Mouse (Mus musculus) embryonic facial prominence, embryonic 15.5 days (tissue): Measurements from ENCODE around the gene R3hdm2. TPM values are rescaled to one million over a fixed set of nuclear protein-coding genes. Genes with fewer than 3 reads are reported as not detected.

Experiments used
- ATAC-seq: fragments of 200-750 bp; cut with Nextera tagmentation; 2 replicates; pipeline ENCODE4 v1.8.0; 2017; ENCODE audit warnings: low read depth, moderate TSS enrichment; ENCODE audit not compliant: insufficient number of reproducible peaks, low FRiP score, low TSS enrichment
- H3K27ac ChIP-seq: fragments of 300-500 bp; sonication (generic); replicated peaks from 2 replicates; pipeline ENCODE4 v1.5.1; 2015; ENCODE audit warnings: mild to moderate bottlenecking, inconsistent platforms
- H3K27me3 ChIP-seq: fragments of 300-500 bp; sonication (generic); 2 replicates; pipeline ENCODE4 v1.6.1; 2015; ENCODE audit warnings: inconsistent platforms
- H3K36me3 ChIP-seq: fragments of 300-500 bp; sonication (generic); 2 replicates; pipeline ENCODE4 v1.6.1; 2015; ENCODE audit warnings: mild to moderate bottlenecking, inconsistent platforms
- H3K4me1 ChIP-seq: fragments of 300-500 bp; sonication (generic); 2 replicates; pipeline ENCODE4 v1.6.1; 2015; ENCODE audit warnings: inconsistent platforms
- H3K4me2 ChIP-seq: fragments of 300-500 bp; sonication (generic); replicated peaks from 2 replicates; pipeline ENCODE4 v1.6.1; 2015; ENCODE audit warnings: mild to moderate bottlenecking, inconsistent platforms
- H3K4me3 ChIP-seq: fragments of 300-500 bp; sonication (generic); replicated peaks from 2 replicates; pipeline ENCODE4 v1.5.1; 2015; ENCODE audit warnings: mild to moderate bottlenecking, inconsistent platforms
- H3K9ac ChIP-seq: fragments of 300-500 bp; sonication (generic); 2 replicates; pipeline ENCODE4 v1.6.1; 2015; ENCODE audit warnings: inconsistent platforms
- H3K9me3 ChIP-seq: fragments of 300-500 bp; sonication (generic); replicated peaks from 2 replicates; pipeline ENCODE4 v1.6.1; 2016; ENCODE audit warnings: inconsistent platforms
- WGBS: fragments of 180-500 bp; shearing (Covaris S2); methylation state at CpG from one replicate; pipeline ENCODE4 v1.1.7; 2015; 5-methylcytosine and 5-hydroxymethylcytosine counted together
- polyA plus RNA-seq: library from polyadenylated mRNA; unstranded; fragments of >200 nt; fragmentation: Nextera tagmentation; extraction: Ambion mirVana; gene quantifications from 2 replicates; pipeline ENCODE4 v1.2.1, GENCODE M21; 2015

Gene R3hdm2
- polyA plus RNA-seq, 1 experiment from 2014 or later = 40.1 TPM

DNA sequence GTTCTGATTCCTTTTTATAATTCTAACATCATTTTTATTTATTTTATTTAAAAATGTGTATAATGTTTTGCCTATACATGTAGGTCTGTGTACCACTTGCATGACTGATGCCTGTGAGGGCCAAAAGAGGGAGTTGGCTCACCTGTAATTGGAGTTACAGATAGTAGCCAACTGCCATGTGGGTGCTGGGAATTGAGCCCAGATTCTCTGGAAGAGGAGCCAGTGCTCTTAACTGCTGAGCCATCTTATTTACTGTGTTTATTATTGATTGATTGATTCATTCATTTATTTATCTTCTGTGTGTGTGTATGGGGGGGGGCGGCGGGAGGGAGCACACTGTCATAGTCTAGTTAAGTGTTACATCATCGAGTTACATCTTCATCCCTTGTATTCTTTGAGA, 24.6 kb downstream of the R3hdm2 start:
- WGBS = 91% methylated on average over 3 of the region's 3 CpGs
- Histone ChIP-seq H3K4me3 (no peak overlapping the region), H3K9me3 (no peaks in the 10 kb centered on the region), H3K36me3 (peaks cover 28% of the 10 kb centered on the region), H3K27ac (no peak overlapping the region), H3K27me3 (no peaks in the 10 kb centered on the region), H3K4me1 (no peaks in the 10 kb centered on the region), H3K9ac (no peak overlapping the region), H3K4me2 (no peak overlapping the region)
- no peak for ATAC-seq

DNA sequence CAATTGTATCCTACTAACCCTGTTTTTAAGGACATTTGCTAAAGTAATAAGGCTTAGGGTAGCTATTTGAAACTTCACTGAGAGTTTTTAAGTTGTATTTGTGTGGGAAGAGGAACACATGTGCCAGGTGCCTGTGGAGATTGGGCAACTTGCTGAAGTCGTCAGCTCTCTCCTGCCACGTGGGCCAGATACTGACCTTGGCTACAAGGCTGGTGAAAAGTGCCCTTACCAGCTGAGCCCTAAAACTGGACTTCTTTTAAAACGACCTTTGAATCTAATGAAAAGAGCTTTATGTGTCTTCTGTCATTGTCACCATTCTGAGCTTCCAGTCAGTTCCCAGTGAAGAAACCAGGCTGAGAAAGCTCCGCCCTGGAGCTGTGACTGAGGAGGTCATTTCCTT, 27.3 kb downstream of the R3hdm2 start:
- Histone ChIP-seq H3K4me3 (no peak overlapping the region), H3K4me1 (no peaks in the 10 kb centered on the region), H3K9ac (no peak overlapping the region), H3K27me3 (no peaks in the 10 kb centered on the region), H3K9me3 (no peaks in the 10 kb centered on the region), H3K27ac (no peak overlapping the region), H3K4me2 (no peak overlapping the region), H3K36me3 (0 out of 2 replicates have a peak, but pooled peaks cover 9% of the 10 kb centered on the region)
- no peak for ATAC-seq
- WGBS = 59% methylated on average over 4 of the region's 4 CpGs

DNA sequence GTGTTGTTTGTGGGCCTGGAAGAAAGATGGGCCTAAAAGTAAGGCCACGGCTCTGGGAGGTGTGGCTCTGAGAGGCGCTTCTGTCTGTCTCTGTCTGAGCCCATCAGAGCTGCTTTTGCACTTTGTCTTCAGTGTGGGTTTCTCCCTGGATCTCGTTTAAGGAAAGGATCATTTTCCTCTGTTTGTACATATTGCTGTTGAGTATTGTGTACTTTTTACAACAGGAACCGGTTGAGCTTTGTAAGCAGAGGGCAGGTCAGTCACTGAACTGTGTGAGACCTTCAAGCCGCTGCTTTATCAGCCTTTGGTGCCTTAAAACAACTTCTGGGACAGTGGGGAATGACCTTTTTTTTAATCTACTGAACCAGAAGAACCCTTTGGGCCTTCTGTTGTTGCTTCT, 32.0 kb downstream of the R3hdm2 start:
- Histone ChIP-seq H3K27me3 (no peaks in the 10 kb centered on the region), H3K27ac (no peak overlapping the region)
- WGBS = 58% methylated on average over 5 of the region's 5 CpGs

DNA sequence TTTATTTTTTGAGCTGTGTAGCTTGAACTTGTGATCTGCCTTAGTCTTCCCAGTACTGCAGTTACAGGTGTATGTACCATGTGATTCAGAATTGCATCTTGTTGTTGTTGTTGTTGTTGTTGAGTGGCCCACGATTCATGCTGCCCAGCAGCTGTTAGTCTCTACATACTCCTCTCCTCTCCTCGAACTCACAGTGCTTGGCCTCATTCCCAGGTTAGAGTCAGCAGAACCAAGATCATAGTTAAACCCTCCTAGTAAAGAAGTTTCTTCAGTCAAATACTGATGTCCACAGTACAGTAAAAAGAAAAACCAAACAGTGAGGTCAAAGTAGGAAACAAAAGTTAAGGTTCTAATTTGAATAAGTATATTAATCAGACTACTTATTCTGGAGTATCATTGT, 32.6 kb downstream of the R3hdm2 start:
- Histone ChIP-seq H3K36me3 (peaks cover 8% of the 10 kb centered on the region; the same call in 1 of the 2 replicates), H3K9ac (no peak overlapping the region)
- no peak for ATAC-seq

More for the DNA sequence above, 32.0 kb downstream of the R3hdm2 start:
- ATAC-seq = no peak
- peaks cover 11% of the 10 kb centered on the region; the same call in 1 of the 2 replicates for H3K36me3 ChIP-seq
- no peaks in the 10 kb centered on the region for H3K9me3 ChIP-seq
- H3K4me2 ChIP-seq = no peak overlapping the region
- H3K9ac ChIP-seq = no peak overlapping the region
- H3K4me3 ChIP-seq = no peak overlapping the region
- no peaks in the 10 kb centered on the region for H3K4me1 ChIP-seq

DNA sequence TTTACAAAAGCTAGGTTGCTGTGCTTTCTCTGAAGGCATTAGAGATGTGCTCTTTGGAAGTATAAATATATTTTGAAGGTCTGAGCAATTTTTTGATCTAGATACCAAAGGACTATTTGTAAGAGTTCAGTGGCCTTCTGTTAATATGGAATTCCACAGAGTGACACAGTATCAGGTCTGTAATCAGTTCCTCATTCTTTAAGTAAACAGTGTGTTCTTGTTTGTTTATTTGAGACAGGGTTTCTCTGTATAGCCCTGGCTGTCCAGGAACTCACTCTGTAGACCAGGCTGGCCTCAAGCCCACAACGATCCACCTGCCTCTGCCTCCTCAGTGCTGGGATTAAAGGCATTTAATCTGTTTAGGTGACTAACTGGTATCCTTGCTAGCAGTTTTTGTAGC, 33.5 kb downstream of the R3hdm2 start:
- WGBS = 73% methylated on average over 1 of the region's 1 CpGs
- no peaks in the 10 kb centered on the region for H3K27me3 ChIP-seq
- no peak for ATAC-seq

More for the DNA sequence above, 32.6 kb downstream of the R3hdm2 start:
- Histone ChIP-seq H3K9me3 (no peaks in the 10 kb centered on the region), H3K4me1 (no peaks in the 10 kb centered on the region), H3K4me3 (no peak overlapping the region), H3K27me3 (no peaks in the 10 kb centered on the region), H3K27ac (no peak overlapping the region), H3K4me2 (no peak overlapping the region)
- 79% methylated on average over 2 of the region's 2 CpGs for WGBS

DNA sequence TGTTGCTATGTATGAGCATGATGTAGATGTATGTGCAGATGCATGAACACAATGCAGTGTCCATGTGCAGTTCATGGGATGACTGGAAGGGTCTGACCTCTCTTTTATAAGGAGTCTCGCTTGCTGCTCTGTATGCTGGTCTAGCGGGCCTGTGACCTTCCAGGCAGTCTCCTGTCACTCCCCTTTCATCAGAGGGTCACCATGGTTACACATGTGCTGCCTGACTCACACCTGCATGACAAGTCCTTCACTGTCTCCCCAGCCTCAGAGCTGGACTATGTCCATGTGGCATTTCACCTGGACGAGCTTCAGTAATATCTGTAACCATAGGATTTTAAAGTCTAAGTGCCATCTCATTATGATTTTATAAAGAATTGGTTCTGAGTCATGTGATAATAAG, 34.0 kb downstream of the R3hdm2 start:
- no peaks in the 10 kb centered on the region for H3K9me3 ChIP-seq
- peaks cover 7% of the 10 kb centered on the region; the same call in 1 of the 2 replicates for H3K36me3 ChIP-seq
- WGBS = 89% methylated on average over 3 of the region's 3 CpGs
- H3K27me3 ChIP-seq = no peaks in the 10 kb centered on the region
- no peak for ATAC-seq
- no peak overlapping the region for H3K4me2 ChIP-seq
- H3K27ac ChIP-seq = no peak overlapping the region
- H3K9ac ChIP-seq = no peak overlapping the region
- no peaks in the 10 kb centered on the region for H3K4me1 ChIP-seq
- no peak overlapping the region for H3K4me3 ChIP-seq

More for the DNA sequence above, 33.5 kb downstream of the R3hdm2 start:
- Histone ChIP-seq H3K9me3 (no peaks in the 10 kb centered on the region), H3K9ac (no peak overlapping the region), H3K4me1 (no peaks in the 10 kb centered on the region), H3K4me2 (no peak overlapping the region), H3K36me3 (peaks cover 8% of the 10 kb centered on the region; the same call in 1 of the 2 replicates), H3K4me3 (no peak overlapping the region), H3K27ac (no peak overlapping the region)

DNA sequence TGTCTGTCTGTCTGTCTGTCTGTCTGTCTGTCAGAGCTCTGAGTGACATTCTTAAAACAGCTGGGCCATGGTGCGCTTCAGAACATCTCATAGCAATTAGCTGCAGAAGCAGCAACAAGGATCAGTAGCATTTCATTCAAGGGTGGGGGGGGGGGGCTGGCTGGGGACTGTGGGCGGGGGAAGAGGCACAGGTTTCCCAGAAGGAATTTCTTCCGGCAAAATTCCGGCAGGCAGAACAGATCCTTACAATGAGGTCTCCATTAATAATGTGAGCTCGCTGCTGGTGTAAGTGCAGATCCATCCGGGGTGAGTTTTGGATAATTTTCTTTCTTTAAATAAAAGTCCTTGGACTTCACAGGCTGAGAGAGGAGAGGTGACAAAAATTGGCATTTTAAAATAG, 40.0 kb downstream of the R3hdm2 start:
- Histone ChIP-seq H3K4me3 (no peak overlapping the region), H3K36me3 (no peaks in the 10 kb centered on the region; the same call in 1 of the 2 replicates), H3K27ac (no peak overlapping the region), H3K9ac (no peak overlapping the region), H3K4me2 (no peak overlapping the region), H3K27me3 (no peaks in the 10 kb centered on the region), H3K4me1 (peaks cover 18% of the 10 kb centered on the region), H3K9me3 (no peaks in the 10 kb centered on the region)
- ATAC-seq = no peak
- 14% methylated on average over 6 of the region's 6 CpGs for WGBS

DNA sequence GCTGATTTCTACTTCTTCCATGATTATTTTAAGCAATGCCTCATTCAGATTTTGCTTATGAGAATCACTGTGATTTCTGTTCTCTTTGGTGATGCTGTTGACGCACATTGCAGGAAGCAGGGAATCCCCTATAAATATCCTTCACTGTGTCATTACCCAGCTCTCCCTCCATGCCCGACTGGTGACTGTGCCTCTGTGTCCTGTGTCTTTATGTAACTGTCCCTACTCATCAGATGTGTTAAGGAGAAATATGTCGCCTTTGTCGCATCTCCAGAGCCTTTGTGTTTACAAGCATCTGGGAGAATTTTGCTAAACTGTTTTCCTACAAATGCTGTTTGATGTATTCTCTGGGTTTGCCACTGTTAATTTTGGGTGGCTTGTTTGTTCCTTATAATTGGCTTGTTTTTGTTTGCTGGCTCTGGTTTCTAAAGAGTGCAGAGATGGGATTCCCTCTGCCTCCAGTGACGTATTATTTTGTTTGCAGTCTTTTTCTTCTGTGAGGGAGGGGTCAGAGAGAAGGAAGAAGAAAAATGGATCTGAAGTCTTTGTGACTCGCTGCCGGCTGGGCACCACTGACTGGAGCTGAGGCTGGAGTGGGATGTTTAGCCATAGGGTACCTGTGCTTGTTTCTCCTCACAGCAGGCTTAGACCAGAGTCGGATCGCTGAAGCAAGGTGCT, 40.7 kb downstream of the R3hdm2 start:
- Histone ChIP-seq H3K27ac (no peak overlapping the region), H3K4me1 (peaks cover 18% of the 10 kb centered on the region), H3K27me3 (no peaks in the 10 kb centered on the region), H3K9me3 (no peaks in the 10 kb centered on the region), H3K4me3 (no peak overlapping the region), H3K4me2 (no peak overlapping the region), H3K36me3 (no peaks in the 10 kb centered on the region), H3K9ac (no peak overlapping the region)
- no peak for ATAC-seq
- 15% methylated on average over 9 of the region's 9 CpGs for WGBS

DNA sequence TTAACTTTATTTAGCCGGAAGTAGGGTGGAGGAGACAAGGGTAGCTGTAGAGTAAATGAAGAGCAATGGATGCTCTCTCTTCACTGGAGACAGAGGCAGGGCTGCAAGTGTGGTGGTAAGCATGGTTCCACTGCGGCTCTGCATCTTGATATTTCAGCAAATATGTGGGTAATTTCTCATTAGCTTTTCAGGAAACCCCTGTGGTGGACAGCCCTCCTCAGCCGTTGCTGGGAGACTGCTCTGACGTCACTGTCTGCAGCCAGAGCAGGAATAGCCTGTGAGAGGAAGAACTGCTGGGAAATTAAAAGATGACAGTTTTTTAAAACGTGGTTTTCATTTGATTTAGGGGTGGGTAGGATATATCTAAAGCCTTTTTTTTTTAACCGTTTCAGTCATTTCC, 41.9 kb downstream of the R3hdm2 start:
- Histone ChIP-seq H3K36me3 (no peaks in the 10 kb centered on the region), H3K27me3 (no peaks in the 10 kb centered on the region), H3K27ac (no peak overlapping the region), H3K4me3 (no peak overlapping the region), H3K9ac (no peak overlapping the region), H3K4me1 (peaks cover 25% of the 10 kb centered on the region), H3K4me2 (no peak overlapping the region), H3K9me3 (no peaks in the 10 kb centered on the region)
- 0 out of 2 replicates have a peak, but pooled peaks have one; percentile 60 for ATAC-seq
- WGBS = 17% methylated on average over 6 of the region's 6 CpGs

DNA sequence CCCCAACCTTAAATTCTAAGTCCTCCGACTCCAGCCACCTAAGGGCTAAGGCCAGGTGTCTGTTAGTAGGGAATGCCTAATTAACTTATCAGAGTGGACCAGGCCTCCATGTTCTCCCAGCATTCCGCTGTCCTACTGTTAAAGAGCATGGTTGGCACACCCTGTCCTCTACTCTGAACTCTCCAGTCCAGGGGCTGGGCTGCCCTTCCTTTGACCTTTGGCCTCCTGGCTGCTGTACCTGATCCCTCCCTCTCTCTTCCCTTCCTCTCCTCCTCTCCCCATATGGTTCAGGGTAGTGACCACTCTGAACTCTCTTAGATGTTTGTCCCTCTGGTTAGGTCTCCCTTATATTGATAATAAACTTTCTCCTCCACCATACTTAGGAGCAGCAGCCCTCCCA, 45.7 kb downstream of the R3hdm2 start:
- H3K4me2 ChIP-seq = no peak overlapping the region
- no peak overlapping the region for H3K27ac ChIP-seq
- no peak overlapping the region for H3K9ac ChIP-seq
- no peaks in the 10 kb centered on the region for H3K9me3 ChIP-seq
- no peaks in the 10 kb centered on the region for H3K27me3 ChIP-seq
- H3K4me3 ChIP-seq = no peak overlapping the region
- no peak for ATAC-seq
- H3K36me3 ChIP-seq = 0 out of 2 replicates have a peak, but pooled peaks cover 3% of the 10 kb centered on the region
- peaks cover 25% of the 10 kb centered on the region for H3K4me1 ChIP-seq
- 75% methylated on average over 2 of the region's 2 CpGs for WGBS

DNA sequence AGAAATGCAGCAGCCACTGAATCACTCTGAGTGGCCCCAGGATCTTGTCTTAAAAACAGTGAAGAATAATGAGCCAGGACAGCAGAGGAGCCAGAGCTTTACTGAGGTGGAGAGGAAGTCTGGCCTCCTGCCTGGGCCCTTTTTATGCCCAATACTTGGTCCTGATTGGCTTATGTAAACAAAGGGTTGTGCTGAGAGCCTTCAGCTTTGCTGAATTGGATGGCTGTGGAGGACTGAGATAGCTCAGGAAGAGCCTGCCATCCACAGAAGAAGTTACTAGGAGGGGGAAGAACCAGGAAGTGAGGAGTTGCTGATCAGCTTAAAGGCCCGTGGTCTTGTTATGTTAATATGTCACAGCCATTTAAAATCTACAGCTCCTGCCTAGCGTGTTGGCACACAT, 46.5 kb downstream of the R3hdm2 start:
- ATAC-seq = no peak
- H3K9me3 ChIP-seq = no peaks in the 10 kb centered on the region
- H3K9ac ChIP-seq = no peak overlapping the region
- H3K4me3 ChIP-seq = no peak overlapping the region
- 37% methylated on average over 2 of the region's 2 CpGs for WGBS
- no peaks in the 10 kb centered on the region for H3K27me3 ChIP-seq
- H3K36me3 ChIP-seq = 0 out of 2 replicates have a peak, but pooled peaks cover 3% of the 10 kb centered on the region
- H3K4me2 ChIP-seq = no peak overlapping the region
- H3K4me1 ChIP-seq = peaks cover 17% of the 10 kb centered on the region
- no peak overlapping the region for H3K27ac ChIP-seq

DNA sequence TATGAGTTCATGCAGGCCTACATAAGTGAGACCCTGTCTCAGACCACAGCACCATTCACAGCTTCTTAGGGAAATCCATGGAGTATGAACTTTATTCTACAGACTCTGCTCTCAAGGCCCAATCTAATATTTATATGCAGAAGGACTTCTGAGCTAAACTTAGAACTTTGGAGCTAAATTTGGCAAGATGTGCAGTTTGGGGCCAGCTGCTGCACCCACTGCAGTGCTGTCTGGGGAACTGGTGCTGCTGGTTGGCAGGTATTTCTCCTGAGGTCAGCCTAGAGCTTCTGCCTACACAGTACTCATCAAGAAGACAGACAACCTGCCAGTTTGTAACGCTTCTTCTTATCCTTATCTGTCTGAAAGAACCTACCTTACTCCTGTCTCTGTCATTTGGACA, 47.0 kb downstream of the R3hdm2 start:
- 73% methylated on average over 1 of the region's 1 CpGs for WGBS

More for the DNA sequence above, 47.0 kb downstream of the R3hdm2 start:
- H3K27ac ChIP-seq = no peak overlapping the region
- no peak for ATAC-seq
- no peak overlapping the region for H3K9ac ChIP-seq
- no peaks in the 10 kb centered on the region for H3K27me3 ChIP-seq
- no peak overlapping the region for H3K4me2 ChIP-seq
- peaks cover 13% of the 10 kb centered on the region for H3K4me1 ChIP-seq
- H3K36me3 ChIP-seq = 0 out of 2 replicates have a peak, but pooled peaks cover 3% of the 10 kb centered on the region
- no peaks in the 10 kb centered on the region for H3K9me3 ChIP-seq
- no peak overlapping the region for H3K4me3 ChIP-seq
